Mouse (Mus musculus) spleen, adult 2 months (tissue): ENCODE data around the gene Lrrc31.

ENCODE experiments used
- CTCF ChIP-seq: fragments of 200-500 bp; IDR thresholded peaks from 2 replicates; pipeline ENCODE4 v1.5.1; 2011; ENCODE audit warnings: mild to moderate bottlenecking, inconsistent platforms; ENCODE audit not compliant: insufficient read depth, insufficient read length, insufficient replicate concordance; ENCODE audit errors: extremely low read depth
- POLR2A ChIP-seq: fragments of 200-500 bp; IDR thresholded peaks from 2 replicates; pipeline ENCODE4 v1.6.1; 2011; ENCODE audit warnings: low read depth, low read length, inconsistent platforms

DNA sequence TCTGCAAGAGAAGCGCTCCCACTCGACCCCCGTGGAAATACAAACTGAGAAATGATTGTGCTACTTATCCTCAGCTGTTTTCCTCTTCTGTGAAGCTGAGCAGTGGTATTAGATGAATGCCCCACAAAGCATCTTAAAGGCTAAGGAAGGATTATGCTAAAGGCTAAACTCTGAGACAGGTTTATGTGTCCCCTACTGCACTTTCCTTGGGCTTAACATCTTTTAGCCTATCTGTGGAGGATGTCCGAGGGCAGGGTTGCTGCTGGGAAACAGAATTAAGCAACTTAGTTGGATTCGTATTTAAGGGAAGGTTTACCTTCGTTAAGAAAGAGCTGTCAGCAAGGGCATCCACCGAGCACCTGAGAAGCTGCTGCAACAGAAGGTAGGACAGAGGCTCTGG is 46.4 kb upstream of the Lrrc31 start, which contains the start of gene Samd7:
- TF ChIP-seq CTCF (no peak), POLR2A (no peak)
